Mouse (Mus musculus): ENCODE data around the gene Nsfl1c. TPM values are rescaled to one million over a fixed set of nuclear protein-coding genes. Genes with fewer than 3 reads are reported as not detected.

The Nsfl1c gene
- polyA plus RNA-seq, 1 experiment from 2014 or later = 276 TPM

- H3K4me1 ChIP-seq (replicated peaks) = no peaks in the 10 kb centered on the region
- no peak overlapping the region for H3K9ac ChIP-seq
- H3K36me3 ChIP-seq = peaks cover 12% of the 10 kb centered on the region
- H3K4me2 ChIP-seq = no peak overlapping the region
- no peaks in the 10 kb centered on the region for H3K27me3 ChIP-seq
- H3K27ac ChIP-seq = no peak overlapping the region
- no peak overlapping the region for H3K4me3 ChIP-seq
- no peak for ATAC-seq (ENCODE audit: low FRiP score)
- H3K9me3 ChIP-seq = no peaks in the 10 kb centered on the region
These were observed 35.2 kb downstream of the Nsfl1c start for GRCm38 (mm10) chr2:151529169-151529568.

- 65% methylated on average over 8 of the region's 8 CpGs for WGBS
These were observed 36.6 kb downstream of the Nsfl1c start for GRCm38 (mm10) chr2:151530378-151531230.

GRCm38 (mm10) chr2:151533632-151534031 is 39.6 kb downstream of the Nsfl1c start:
- 89% methylated on average over 6 of the region's 6 CpGs for WGBS

More at GRCm38 (mm10) chr2:151530378-151531230, 36.6 kb downstream of the Nsfl1c start:
- Histone ChIP-seq H3K27me3 (no peaks in the 10 kb centered on the region), H3K4me1 (replicated peaks) (no peaks in the 10 kb centered on the region), H3K9ac (no peak overlapping the region), H3K27ac (no peak overlapping the region), H3K36me3 (peaks cover 12% of the 10 kb centered on the region), H3K4me3 (no peak overlapping the region), H3K4me2 (no peak overlapping the region), H3K9me3 (no peaks in the 10 kb centered on the region)
- ATAC-seq (ENCODE audit: low FRiP score) = 0 out of 2 replicates have a peak, but pooled peaks have one; percentile 29

GRCm38 (mm10) chr2:151535961-151536617 is 42.1 kb downstream of the Nsfl1c start:
- WGBS = 59% methylated on average over 1 of the region's 1 CpGs
- H3K4me2 ChIP-seq = no peak overlapping the region
- no peak overlapping the region for H3K9ac ChIP-seq
- no peaks in the 10 kb centered on the region for H3K9me3 ChIP-seq
- no peak overlapping the region for H3K4me3 ChIP-seq
- H3K27me3 ChIP-seq = no peaks in the 10 kb centered on the region
- 0 out of 2 replicates have a peak, but pooled peaks have one; percentile 14 for ATAC-seq (ENCODE audit: low FRiP score)
- 0 out of 2 replicates have a peak, but pooled peaks cover 5% of the 10 kb centered on the region for H3K4me1 ChIP-seq (replicated peaks)
- H3K27ac ChIP-seq = peak overlapping the region; percentile 30; the same call in 1 of the 2 replicates
- no peaks in the 10 kb centered on the region for H3K36me3 ChIP-seq

More at GRCm38 (mm10) chr2:151533632-151534031, 39.6 kb downstream of the Nsfl1c start:
- Histone ChIP-seq H3K9ac (no peak overlapping the region), H3K9me3 (no peaks in the 10 kb centered on the region), H3K4me1 (replicated peaks) (0 out of 2 replicates have a peak, but pooled peaks cover 5% of the 10 kb centered on the region), H3K36me3 (no peaks in the 10 kb centered on the region), H3K27ac (no peak overlapping the region), H3K4me3 (no peak overlapping the region), H3K4me2 (no peak overlapping the region), H3K27me3 (no peaks in the 10 kb centered on the region)
- ATAC-seq (ENCODE audit: low FRiP score) = no peak

- Histone ChIP-seq H3K4me3 (no peak overlapping the region), H3K4me1 (replicated peaks) (peaks cover 9% of the 10 kb centered on the region), H3K27me3 (no peaks in the 10 kb centered on the region), H3K9me3 (no peaks in the 10 kb centered on the region), H3K36me3 (no peaks in the 10 kb centered on the region), H3K4me2 (no peak overlapping the region), H3K9ac (no peak overlapping the region), H3K27ac (no peak overlapping the region)
- no peak for ATAC-seq (ENCODE audit: low FRiP score)
- 78% methylated on average over 5 of the region's 5 CpGs for WGBS
These were observed 42.6 kb downstream of the Nsfl1c start for GRCm38 (mm10) chr2:151536618-151536974.

GRCm38 (mm10) chr2:151538646-151539045 is 44.7 kb downstream of the Nsfl1c start:
- H3K9ac ChIP-seq = no peak overlapping the region
- H3K36me3 ChIP-seq = no peaks in the 10 kb centered on the region
- H3K27me3 ChIP-seq = no peaks in the 10 kb centered on the region
- H3K27ac ChIP-seq = no peak overlapping the region
- no peak for ATAC-seq (ENCODE audit: low FRiP score)
- no peaks in the 10 kb centered on the region for H3K9me3 ChIP-seq
- WGBS = 62% methylated on average over 4 of the region's 4 CpGs
- H3K4me3 ChIP-seq = no peak overlapping the region
- H3K4me2 ChIP-seq = no peak overlapping the region
- peaks cover 17% of the 10 kb centered on the region for H3K4me1 ChIP-seq (replicated peaks)

GRCm38 (mm10) chr2:151542323-151543062 is 48.5 kb downstream of the Nsfl1c start, which contains the start of gene Fkbp1a:
Gene Fkbp1a (plus strand): TSS chr2:151542483.
- peak within 1 kb of the TSS; percentile 98 for H3K9ac ChIP-seq
- H3K27me3 ChIP-seq = no peaks in the 10 kb centered on the region
- peak within 1 kb of the TSS; percentile 93 for H3K27ac ChIP-seq
- peak within 1 kb of the TSS; percentile 97 for H3K4me3 ChIP-seq
- peaks cover 30% of the 10 kb centered on the region for H3K36me3 ChIP-seq
- no peaks in the 10 kb centered on the region for H3K9me3 ChIP-seq
- H3K4me1 ChIP-seq (replicated peaks) = peaks cover 47% of the 10 kb centered on the region
- H3K4me2 ChIP-seq = peak within 1 kb of the TSS; percentile 82
- under 1% methylated on average over 73 of the region's 93 CpGs for WGBS
- peak; percentile 96 for ATAC-seq (ENCODE audit: low FRiP score)

GRCm38 (mm10) chr2:151543063-151543895 is 49.3 kb downstream of the Nsfl1c start:
- 0 out of 2 replicates have a peak, but pooled peaks have one; percentile 19 for ATAC-seq (ENCODE audit: low FRiP score)
- peaks cover 47% of the 10 kb centered on the region for H3K4me1 ChIP-seq (replicated peaks)

GRCm38 (mm10) chr2:151544673-151545072 is 50.7 kb downstream of the Nsfl1c start:
- Histone ChIP-seq H3K4me3 (peak overlapping the region; percentile 97; the same call in 1 of the 2 replicates), H3K27ac (no peak overlapping the region), H3K9me3 (no peaks in the 10 kb centered on the region), H3K4me1 (replicated peaks) (peaks cover 51% of the 10 kb centered on the region), H3K27me3 (no peaks in the 10 kb centered on the region), H3K9ac (peak overlapping the region; percentile 98), H3K4me2 (peak overlapping the region; percentile 82), H3K36me3 (peaks cover 48% of the 10 kb centered on the region)
- ATAC-seq (ENCODE audit: low FRiP score) = no peak
- WGBS = 50% methylated on average over 6 of the region's 6 CpGs

More at GRCm38 (mm10) chr2:151543063-151543895, 49.3 kb downstream of the Nsfl1c start:
- Histone ChIP-seq H3K36me3 (peaks cover 38% of the 10 kb centered on the region), H3K4me2 (peak overlapping the region; percentile 82), H3K27ac (peak overlapping the region; percentile 93), H3K4me3 (peak overlapping the region; percentile 97), H3K9ac (peak overlapping the region; percentile 98), H3K9me3 (no peaks in the 10 kb centered on the region), H3K27me3 (no peaks in the 10 kb centered on the region)
- 1% methylated on average over 21 of the region's 21 CpGs for WGBS

- 94% methylated on average over 4 of the region's 4 CpGs for WGBS
- no peak overlapping the region for H3K4me3 ChIP-seq
- peaks cover 66% of the 10 kb centered on the region for H3K36me3 ChIP-seq
- no peak overlapping the region for H3K27ac ChIP-seq
- H3K4me2 ChIP-seq = no peak overlapping the region
- H3K4me1 ChIP-seq (replicated peaks) = peaks cover 48% of the 10 kb centered on the region
- no peaks in the 10 kb centered on the region for H3K9me3 ChIP-seq
- no peaks in the 10 kb centered on the region for H3K27me3 ChIP-seq
- ATAC-seq (ENCODE audit: low FRiP score) = no peak
- H3K9ac ChIP-seq = no peak overlapping the region
These were observed 52.6 kb downstream of the Nsfl1c start for GRCm38 (mm10) chr2:151546571-151546970.

GRCm38 (mm10) chr2:151549615-151550121 is 55.7 kb downstream of the Nsfl1c start:
- H3K4me3 ChIP-seq = no peak overlapping the region
- peaks cover 89% of the 10 kb centered on the region for H3K36me3 ChIP-seq
- H3K4me2 ChIP-seq = no peak overlapping the region
- 89% methylated on average over 3 of the region's 3 CpGs for WGBS
- peaks cover 29% of the 10 kb centered on the region for H3K4me1 ChIP-seq (replicated peaks)
- H3K27me3 ChIP-seq = no peaks in the 10 kb centered on the region
- no peak overlapping the region for H3K27ac ChIP-seq
- no peak for ATAC-seq (ENCODE audit: low FRiP score)
- H3K9me3 ChIP-seq = no peaks in the 10 kb centered on the region
- no peak overlapping the region for H3K9ac ChIP-seq
